Mouse (Mus musculus) thymus, postnatal 25 days (tissue): ENCODE results near the gene Steap3.

Experiments used
- DNase-seq: peaks from one replicate; pipeline ENCODE4 v3.0.0; 2022

The Steap3 gene

DNA sequence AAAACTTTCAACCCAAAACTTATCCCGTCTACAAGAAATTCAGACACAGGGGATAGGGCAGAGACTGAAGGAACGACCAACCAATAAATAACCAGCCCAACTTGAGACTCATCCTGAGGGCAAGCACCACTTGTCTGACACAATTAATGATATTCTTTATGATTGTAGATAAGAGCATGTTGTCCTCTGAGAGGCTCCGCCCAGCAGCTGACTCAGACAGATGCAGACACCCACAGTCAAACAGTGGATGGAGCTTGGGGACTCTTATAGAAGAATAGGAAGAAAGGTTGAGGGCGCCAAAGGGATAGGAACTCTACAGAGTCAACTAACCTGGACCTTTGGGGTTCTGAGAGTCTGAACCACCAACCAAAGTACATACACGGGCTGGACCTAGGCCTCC is 22.7 kb downstream of the Steap3 start:
- no peak for DNase-seq

DNA sequence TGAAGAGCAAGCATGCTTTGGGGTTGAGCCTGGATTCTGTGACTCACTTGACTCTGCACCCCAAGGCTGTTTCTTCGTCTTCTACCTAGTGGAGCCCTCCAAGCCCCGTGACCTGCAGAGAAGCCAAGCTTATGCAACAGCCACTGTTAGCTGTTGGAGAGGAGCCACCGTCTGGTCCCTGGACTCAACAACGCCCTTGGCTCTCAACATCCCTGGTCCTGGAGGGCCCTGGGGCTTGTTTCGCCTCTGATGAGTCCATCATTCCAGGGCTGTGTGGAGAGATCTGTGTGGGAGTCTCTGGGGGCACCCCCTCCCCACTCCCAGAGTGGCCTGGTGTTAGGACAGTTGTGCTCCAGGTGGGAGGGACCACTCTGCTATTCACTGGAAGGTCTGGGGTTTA is 24.3 kb downstream of the Steap3 start:
- DNase-seq = no peak

DNA sequence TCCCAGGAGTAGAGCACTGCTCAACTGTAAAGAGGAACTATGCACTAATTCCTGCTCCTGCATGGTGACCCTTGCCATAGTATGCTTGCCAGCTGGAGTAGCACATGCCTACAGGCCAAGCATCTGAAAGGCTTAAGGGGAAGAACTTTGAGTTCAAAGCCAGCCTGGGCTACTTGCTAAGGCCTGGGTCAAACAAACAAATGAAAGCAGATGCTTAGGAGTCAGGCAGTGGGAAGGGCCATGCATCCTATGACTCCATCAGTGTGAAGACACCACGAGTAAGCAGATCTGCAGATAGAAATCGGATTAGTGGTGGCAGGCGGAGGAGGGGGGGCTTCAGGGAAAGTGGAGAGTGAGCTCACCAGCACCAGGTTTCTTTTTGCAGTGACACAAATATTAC is 25.2 kb downstream of the Steap3 start:
- no peak for DNase-seq

DNA sequence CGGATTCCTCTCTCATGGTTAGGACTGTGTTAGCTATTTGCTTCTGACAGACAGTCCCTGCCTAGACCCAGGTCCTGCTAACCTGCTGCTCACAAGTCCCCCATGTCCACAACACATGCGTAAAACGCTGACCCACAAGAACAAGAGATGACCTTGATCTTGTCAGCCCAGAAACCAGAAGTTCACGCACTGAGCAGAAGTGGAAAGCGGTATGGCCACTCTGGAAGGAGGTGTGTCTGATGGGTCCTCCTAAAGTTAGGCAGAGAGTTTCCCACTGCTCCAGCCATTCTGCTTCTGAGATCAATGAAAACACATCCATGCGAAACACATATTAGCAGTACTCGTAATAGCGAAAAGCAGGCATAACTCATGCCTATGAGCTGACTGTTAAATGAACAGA is 25.6 kb downstream of the Steap3 start:
- no peak for DNase-seq

DNA sequence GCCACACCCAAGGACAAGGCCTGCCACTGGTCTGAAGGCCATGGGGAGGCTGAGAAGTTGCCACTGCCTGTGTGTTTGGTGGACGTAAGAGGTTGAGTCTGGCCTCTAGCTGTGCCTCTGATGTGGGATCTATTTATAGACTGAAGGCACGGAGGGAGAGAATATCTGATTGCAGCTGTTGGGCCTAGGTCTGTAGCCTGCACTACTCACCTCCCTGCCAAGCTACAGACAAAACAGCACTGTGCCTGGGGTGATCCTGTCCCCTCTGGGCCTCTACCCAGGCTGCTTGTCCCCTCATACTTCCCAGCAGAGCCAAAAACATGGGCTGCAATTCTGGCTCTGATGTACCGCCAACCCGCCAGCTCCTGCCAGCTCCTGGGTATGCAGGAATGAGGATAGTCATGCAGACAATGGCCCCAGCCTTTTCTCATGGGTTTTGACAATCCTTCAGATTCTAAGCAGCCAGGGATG is 26.8 kb downstream of the Steap3 start:
- DNase-seq = no peak

DNA sequence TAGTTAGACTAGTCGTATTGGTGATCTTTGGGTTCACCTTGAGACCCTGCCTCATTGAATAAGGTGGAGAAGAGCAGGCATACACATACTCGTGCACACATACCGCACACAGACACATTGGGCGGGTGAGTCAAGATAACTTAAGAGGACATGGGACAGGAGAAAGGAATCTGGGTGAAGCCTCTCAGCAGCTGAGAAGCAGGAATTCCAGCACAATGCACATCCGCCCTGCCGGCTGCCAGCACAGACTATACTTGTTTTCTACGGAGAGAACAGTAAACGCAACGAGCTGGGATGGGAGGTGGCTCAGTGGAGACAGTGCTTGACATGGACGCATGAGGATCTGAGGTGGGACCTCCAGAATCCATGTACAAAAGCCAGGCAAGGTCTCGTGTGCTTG is 27.9 kb downstream of the Steap3 start:
- no peak for DNase-seq

DNA sequence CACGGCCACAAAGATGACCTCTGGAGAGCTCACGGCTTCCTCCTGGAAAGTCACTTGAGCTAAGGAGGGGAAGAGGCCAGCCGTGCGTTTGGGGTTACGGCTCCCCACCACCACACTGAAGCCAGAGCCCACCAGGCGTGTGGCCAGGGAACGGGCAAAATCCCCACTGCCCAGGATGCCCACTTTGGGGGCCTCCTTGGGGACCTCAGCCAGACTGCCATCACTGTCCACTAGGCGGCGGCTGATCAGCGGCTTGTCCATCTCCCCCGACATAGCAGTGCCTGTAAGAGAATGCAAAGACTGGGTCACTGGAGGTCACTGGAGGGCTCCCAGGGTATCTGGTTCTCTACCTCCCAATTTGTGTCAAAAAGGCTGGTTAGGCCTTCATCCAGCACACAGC is 28.5 kb downstream of the Steap3 start:
- DNase-seq = no peak

DNA sequence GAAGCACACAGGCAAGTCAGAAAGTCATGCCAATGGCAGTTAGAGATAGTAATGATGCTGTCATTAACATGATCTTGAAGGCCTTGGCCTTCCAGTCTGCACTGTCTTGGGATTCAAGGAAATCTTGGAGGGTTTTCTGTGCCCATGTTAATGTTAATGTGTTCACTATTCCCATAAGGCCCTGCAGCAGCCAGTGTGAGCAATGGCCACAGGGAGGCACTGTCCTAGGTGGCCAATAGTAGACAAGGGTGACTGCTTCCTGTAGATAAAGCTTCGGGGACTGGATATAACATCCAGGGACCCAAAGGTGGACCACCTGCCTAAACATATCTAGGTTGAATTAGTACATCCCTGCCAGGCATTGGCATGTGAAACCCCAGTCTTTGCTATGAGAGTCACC is 35.4 kb downstream of the Steap3 start:
- DNase-seq = no peak

DNA sequence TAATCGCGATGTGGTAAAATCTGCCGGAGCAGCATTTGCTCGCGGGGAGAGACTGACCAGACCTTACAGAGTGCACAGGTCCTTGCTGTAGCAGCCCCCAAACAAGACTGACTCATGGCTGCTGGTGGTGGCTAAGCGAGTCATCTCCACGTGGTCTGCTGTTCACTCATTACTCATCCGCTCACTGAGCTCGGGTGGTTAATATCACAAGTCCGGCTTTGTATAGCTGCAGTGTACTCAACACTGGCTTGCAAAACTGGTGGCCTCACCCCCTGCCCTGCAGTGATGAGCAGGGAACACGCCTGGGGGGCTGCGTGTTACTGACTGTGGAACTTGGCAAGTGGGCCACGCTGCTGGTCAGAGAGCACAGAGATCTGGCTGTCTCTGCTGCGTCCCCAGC is 36.1 kb downstream of the Steap3 start:
- no peak for DNase-seq

DNA sequence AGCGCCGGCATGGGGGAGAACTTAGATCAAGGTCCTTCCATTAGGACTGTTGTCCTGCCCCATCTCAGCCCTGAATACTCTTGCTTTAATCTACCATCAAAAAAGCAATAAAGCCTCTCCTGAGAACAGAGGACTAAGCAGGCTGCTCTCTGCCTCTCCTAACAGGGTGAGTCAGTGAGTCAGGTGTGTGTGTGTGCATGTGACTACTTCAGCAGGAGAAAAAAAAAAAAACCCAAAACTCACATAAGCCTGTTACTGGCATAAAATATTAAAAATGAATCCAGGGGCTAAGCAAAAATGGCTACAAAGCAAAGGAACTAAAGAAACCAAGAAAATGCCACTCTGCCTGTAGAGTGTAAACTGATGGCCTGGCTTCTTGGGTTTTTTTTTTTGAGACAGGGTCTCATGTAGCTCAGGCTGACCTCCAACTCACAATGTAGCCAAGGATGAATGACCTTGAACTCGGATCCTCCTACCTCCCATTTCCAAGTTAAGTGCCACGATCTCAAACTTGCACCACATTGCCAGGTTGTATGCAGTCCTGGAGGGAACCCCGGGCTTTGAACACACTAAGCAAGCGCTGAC is 36.8 kb downstream of the Steap3 start:
- DNase-seq = no peak

DNA sequence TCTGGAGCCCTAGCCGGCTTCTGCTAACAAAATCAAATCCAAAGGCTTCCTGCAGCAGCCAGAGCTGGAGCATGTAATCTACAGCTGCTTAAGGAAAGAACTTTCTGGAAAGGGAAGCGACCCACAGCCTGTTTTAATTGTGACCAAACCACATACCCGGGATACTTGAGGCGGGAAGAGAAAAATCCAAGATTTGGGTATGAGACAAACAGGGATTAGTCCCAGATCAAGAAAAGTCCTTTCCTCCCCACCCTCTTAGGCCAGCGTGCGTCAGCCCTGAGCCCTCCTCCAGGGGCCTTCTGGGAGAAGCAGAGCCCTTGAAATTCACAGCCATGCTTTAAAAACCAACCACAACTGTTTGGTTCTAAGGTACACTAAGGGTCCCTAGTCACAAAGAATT is 40.3 kb downstream of the Steap3 start:
- DNase-seq = no peak

DNA sequence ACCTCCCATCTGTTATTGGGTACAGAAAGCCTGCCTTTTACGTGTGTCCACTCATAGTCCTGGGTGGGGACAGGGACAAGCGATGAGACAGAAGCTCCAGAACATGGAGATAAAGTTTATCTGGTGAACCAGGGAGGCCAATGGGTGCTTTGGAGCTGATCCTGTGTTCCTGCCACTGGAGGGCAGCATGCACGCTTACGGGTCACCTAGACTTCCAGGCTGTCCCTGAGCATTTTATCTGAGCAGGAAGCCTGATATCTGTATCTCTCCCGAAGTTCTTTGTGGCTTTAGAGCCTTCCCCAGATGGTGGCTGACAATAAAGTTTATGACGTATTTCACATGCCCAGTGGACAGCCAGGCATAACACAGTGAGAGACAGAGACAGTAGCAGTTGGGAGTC is 41.2 kb downstream of the Steap3 start:
- DNase-seq = no peak

DNA sequence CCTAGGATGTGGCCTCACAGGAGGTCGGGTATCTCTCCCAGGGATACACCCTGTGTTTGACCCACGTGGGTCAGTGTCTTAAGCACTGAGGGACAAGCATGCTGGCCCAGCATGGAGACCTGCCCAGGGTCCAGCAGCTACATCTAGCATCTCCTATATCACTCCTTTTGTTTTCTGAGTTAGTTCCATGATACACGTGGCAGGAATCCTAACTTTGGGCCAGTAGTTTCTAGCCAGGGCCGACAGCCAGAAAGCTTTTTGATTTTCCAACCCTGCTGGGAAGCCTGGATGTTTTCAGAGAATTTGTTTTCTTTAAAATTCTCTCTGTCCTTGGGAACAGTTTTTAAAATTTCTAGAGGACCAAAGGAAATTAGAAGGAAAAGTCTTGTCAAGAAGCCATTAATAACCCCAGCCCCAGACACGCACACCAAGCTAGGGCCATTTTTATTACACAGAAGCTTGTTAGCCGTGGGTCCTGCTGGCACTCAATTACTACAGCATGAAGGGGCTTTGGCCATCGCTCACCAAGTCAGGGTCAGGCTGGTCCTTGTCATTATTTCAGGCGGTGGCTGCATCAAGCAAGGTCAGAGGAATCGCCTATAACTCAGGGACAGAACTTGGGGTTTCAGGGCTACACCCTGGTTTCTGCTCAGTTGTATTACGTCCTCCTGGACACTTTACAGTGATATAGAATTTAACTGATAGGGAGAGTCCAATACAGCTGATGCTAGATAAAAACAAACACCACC is 42.6 kb downstream of the Steap3 start:
- DNase-seq = no peak

DNA sequence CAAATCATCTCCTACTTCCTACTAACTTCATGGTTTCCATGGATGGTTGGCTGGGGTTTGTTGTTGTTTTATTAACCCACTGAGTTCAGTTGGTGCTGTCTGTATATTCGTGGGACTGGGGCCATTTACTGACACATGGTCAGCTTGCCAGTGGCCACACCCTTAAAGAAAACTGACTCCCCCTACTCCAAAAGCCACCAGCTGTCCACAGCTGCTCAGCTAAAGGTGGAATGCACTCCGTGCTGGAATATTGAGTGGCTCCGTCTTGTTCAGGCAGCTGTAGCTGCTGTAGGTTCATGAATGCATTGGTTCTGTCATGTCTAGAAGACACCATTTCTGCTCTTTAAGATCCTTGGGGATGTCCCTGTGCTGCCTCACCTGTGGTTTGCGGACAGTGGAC is 48.9 kb downstream of the Steap3 start:
- DNase-seq = no peak

DNA sequence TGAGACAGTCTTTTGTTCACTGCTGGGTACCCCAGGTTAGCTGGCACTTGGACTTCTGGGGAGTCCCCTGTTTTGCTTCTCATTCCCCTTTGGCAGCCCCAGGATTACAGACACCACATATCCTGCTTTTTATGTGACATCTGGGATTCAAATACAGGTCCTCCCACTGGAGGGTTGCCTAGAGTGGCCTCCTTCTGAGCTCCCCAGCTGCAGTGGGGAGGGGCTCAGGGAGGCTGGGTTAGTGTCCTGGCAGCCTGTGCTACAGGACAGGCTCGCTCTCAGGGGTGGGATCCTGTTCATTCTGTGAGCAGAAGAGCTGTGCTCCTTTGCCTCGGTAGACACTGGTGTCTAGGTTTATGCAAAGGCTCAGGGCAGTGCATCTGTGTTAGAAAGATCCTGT is 51.2 kb downstream of the Steap3 start:
- no peak for DNase-seq

DNA sequence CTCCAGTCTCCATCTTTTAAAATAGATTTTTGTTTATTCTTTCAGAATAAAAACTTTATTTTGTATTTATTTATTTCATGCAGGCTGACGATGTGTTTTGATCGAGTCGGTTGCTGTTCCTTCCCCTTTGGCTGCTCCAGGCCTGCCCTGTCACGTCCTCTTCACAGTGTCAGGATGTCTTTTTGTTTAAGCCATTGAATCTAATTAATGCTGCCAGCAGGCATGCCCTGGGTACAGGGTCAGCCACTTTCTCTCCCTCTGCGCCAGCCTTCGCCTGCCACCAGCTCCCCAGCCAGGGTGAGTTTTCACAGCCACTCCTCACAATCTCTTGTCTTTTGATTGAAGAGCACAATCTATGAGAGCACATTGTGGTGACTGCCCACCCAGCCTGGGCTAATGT is 51.7 kb downstream of the Steap3 start:
- no peak for DNase-seq

DNA sequence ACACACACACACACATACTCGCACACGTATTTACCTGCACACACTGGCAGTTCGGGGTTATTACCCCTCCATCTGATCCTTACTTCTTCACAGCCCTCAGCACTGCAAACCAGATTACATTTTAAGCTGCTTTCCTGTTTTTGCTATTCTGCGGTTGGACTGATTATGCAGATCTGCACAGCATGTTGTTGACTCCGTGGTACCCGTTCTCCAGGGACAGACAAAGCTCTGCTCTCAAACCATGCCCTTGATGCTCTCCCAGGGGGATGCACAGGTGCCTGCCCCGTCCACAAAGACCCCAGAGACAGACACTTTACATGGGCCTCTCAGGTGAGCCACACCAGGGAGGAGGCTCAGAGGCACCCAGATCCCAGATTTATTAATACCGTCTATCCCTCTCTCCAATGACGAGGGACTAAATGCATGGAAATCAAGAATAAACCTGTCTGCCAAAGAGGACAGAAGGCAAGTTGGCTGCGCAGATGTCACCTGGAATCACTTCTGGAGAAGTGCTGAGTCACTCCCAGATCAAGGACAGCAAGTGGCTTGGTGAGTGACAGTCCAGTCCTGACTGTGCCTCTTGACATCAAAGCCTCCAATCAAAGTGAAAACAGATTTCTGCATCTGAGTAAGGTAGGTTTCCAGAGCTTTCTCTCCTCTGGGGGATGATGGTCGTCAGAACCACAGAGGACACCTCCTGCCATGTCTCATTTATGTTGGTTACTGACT is 63.8 kb downstream of the Steap3 start:
- DNase-seq = no peak

DNA sequence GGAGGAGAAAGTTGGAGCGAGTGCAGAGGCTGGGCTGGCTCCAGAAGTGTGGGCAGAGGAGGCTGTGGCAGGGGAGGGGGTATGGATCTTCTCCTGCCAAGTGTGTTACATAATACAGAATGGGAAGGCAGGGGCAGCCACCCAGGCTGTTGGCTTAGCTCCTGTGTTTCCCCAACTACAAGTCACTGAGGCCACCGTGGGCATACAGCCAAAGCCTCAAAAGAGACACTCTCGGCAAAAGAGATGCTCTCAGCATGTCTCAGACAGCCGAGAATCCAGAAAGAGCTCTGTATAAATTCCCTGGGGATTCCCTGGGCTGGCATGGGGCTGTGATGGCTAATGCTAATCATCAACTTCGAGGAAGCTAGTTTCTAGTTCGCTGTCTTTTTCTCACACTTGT is 64.9 kb downstream of the Steap3 start:
- DNase-seq = no peak

DNA sequence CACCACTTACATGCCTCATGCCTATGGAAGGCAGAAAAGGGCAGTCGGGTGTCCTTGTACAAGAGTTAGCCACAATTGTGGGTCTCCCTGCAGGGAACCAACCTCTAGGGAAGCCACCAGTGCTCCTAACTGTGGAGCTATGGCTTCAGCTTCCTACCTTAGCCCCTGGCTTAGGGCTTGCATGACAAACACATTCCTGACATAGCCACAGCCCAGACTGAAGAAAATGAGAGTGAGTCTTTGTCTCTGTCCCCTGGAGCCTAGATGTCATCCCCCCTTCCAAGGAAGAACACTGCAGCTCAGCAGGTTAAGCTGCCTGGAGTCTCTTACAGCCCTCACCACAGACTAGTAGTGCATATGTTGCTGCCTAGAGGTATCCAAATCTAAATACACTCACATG is 67.7 kb downstream of the Steap3 start:
- no peak for DNase-seq

DNA sequence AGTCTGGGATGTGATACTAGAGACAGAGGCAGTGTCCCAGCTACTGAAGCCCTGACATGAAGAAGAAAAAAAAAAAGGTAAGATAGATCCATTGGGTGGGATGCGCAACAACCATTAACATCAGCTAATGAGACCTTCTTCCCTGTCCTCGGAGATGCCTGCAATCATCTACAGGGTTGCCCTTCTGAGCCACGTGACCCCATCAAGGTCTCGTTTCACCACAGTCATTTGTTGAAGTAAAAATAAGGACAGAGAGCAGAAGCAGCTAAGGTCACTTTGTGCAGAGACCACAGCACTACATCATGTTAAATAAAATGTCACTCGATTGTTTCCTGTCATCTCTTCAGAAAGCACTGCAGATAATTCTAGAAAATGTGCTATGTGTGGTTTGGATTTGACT is 68.7 kb downstream of the Steap3 start:
- no peak for DNase-seq

DNA sequence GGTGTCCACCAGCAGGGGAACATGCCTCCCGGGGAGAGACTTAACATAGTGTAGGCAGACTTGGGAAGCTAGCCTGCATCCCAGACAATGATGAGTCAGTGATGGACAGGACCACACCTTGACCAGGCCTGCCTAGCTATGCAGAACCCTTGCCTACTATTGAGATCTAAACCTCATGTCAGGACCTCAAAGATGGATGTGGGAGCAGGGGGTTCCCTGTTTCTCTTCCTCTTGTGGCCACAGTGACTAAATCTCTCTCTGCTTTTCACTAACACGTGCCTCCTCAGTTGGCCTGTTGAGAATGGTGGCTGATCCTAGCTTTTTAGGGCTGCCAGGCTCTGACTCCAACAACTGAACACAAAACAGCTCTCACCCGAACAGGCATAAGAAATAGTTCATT is 70.0 kb downstream of the Steap3 start:
- DNase-seq = no peak

DNA sequence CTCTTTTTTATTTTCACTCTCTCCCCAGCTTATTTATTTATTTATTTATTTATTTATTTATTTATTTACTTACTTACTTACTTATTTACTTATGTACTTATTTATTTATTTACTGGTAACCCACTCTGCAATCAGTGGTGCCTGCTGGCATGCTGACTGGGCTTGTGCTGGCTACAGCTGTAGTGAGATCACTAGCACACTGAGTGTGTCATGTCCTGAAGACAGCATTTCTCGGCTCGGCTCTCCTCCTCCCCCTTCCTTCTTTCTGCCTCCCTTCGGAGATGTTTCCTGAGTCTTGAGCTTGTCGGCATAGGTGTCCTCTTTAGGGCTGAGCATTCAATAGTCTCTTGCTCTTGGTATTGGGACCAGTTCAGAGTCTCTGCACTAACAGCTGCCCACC is 73.6 kb downstream of the Steap3 start:
- no peak for DNase-seq

DNA sequence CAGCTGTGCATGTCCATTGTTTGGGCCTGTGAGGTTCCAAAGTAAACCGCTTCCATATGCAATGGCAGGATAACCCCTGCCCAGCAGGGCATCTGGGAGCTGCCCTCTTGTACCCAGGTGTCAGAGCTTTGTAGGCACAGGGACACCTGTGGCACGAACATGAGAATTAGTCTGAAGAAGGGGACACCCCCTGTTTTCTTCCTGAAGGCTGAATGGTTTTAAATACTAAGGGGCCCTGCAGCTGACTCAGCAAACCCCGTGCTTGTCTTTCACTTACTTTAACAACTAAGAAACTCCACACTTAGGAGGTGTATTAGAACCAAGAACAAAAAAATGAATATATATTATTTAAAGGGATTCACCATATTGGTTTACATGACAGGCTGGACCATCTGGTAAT is 74.4 kb downstream of the Steap3 start:
- DNase-seq = no peak

DNA sequence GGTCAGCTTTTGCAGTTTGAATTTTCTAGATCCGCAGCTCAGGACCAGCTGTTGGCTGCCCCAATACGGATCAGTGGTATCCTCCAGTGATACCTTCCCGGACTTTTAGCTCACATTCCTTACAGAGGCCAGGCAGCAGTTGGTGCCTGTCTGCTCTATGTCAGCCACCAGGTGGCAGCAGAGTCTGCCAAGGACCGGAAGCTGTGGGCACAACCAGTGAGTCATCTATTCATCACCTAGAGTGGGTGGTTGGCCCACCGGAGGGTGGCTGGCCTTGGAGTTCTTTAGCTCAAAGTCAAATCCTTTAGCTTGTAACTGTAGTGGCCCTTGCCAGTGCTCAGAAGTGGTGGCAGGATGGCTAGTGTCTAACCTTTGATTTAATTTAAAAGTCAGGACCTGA is 75.3 kb downstream of the Steap3 start:
- DNase-seq = peak; percentile 74
